Mouse (Mus musculus) ES-E14 (cell line): Measurements from ENCODE around the gene 1700007K13Rik. TPM values are rescaled to one million over a fixed set of nuclear protein-coding genes. Genes with fewer than 3 reads are reported as not detected.

Experiments
- DNase-seq: peaks from one replicate; pipeline ENCODE4 v3.0.0-alpha.2; 2013; ENCODE audit warnings: low read depth, low spot score
- H3K27ac ChIP-seq: 2 replicates; pipeline ENCODE4 v1.5.1; 2012; ENCODE audit warnings: low read depth, mild to moderate bottlenecking, low read length, moderate library complexity, mixed read lengths; ENCODE audit not compliant: poor library complexity, insufficient read depth, severe bottlenecking
- H3K36me3 ChIP-seq: 2 replicates; pipeline ENCODE4 v1.6.1; 2012; ENCODE audit warnings: mild to moderate bottlenecking, low read length, moderate library complexity, mixed read lengths; ENCODE audit not compliant: control insufficient read depth, poor library complexity, insufficient read depth, severe bottlenecking
- H3K4me1 ChIP-seq, 2 experiments: fragments of 150-350 bp in 1 of 2; sonication (generic) in 1 of 2; 2 replicates each; pipeline ENCODE4 v1.6.1; 2012; ENCODE audit warnings: low read length in 2 of 2, mild to moderate bottlenecking in 1 of 2, mixed read lengths in 1 of 2; ENCODE audit not compliant: control insufficient read depth in 2 of 2, insufficient read depth in 2 of 2, poor library complexity in 1 of 2
- H3K4me3 ChIP-seq, 2 experiments: fragments of 150-350 bp in 1 of 2; sonication (generic) in 1 of 2; 2 replicates each; pipeline ENCODE4 v1.5.1; 2012; ENCODE audit warnings: low read length in 2 of 2, low read depth in 1 of 2, mild to moderate bottlenecking in 1 of 2, mixed read lengths in 1 of 2; ENCODE audit not compliant: insufficient read depth in 1 of 2, poor library complexity in 1 of 2, severe bottlenecking in 1 of 2
- H3K9ac ChIP-seq: 2 replicates; pipeline ENCODE4 v1.6.1; 2012; ENCODE audit warnings: low read depth, mild to moderate bottlenecking, low read length, mixed read lengths; ENCODE audit not compliant: poor library complexity, insufficient read depth, severe bottlenecking
- H3K9me3 ChIP-seq: fragments of 150-350 bp; sonication (generic); 2 replicates; pipeline ENCODE4 v1.6.1; 2012; ENCODE audit warnings: low read depth, mild to moderate bottlenecking, low read length; ENCODE audit not compliant: control insufficient read depth, insufficient read depth
- CHD2 ChIP-seq: IDR thresholded peaks from 2 replicates; pipeline ENCODE4 v1.6.1; 2014; ENCODE audit warnings: mild to moderate bottlenecking, low read depth, low read length, inconsistent platforms
- HCFC1 ChIP-seq: IDR thresholded peaks from 2 replicates; pipeline ENCODE4 v1.6.1; 2012; ENCODE audit warnings: low read length, inconsistent platforms, borderline replicate concordance; ENCODE audit not compliant: insufficient read depth
- MAFK ChIP-seq: IDR thresholded peaks from 2 replicates; pipeline ENCODE4 v1.6.1; 2014; ENCODE audit warnings: mild to moderate bottlenecking, low read depth, low read length, inconsistent platforms; ENCODE audit not compliant: insufficient read depth
- ZC3H11A ChIP-seq: IDR thresholded peaks from 2 replicates; pipeline ENCODE4 v1.6.1; 2012; ENCODE audit warnings: low read depth, mild to moderate bottlenecking, inconsistent platforms, low read length, borderline replicate concordance
- ZNF384 ChIP-seq: IDR thresholded peaks from 2 replicates; pipeline ENCODE4 v1.6.1; 2012; ENCODE audit warnings: low read depth, low read length, inconsistent platforms
- in situ Hi-C, 2 experiments: fragments of 600-800 bp; cut with MboI; formaldehyde crosslinking; loops; one replicate each; pipeline ENCODE4 v1.15.1; 2025; ENCODE audit warnings: low sequenced_read_pairs in 2 of 2, inconsistent platforms in 1 of 2; ENCODE audit not compliant: unreplicated experiment in 2 of 2
- total RNA-seq: library from RNA; depleted of rRNA; stranded (reverse); fragments of 300-350 nt; gene quantifications from 2 replicates; pipeline ENCODE4 v1.2.3, GENCODE M21; 2012

The 1700007K13Rik gene
- total RNA-seq, 1 experiment = 12.9 TPM

DNA sequence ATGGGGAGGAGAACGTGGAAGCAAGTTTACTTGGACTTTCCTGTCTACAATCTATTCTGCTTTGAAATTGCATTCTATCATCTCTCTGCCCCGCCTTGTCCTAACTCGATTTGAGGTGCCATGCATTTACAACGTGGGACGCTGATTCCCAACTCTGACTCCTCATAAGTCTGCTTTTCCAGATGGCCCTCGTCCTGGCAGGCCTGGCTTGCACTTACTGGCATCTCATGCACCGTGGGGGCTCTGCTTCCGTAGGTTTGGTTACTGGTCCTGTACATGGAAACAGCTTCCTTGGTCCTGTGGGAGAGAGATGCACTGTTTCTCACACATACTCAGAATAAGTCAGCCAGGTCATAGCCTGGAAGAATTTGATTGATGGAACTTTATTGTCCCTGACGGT is 1.2 kb downstream of the 1700007K13Rik start:
- peaks cover 13% of the 10 kb centered on the region for H3K36me3 ChIP-seq
- H3K4me1 ChIP-seq = peaks cover 4 to 15% of the 10 kb centered on the region in 2 experiments; a peak in 3 of 4 replicates
- no peak for DNase-seq
- in situ Hi-C loops = no loop called here
- no peak for TF ChIP-seq HCFC1
- H3K27ac ChIP-seq = no peak overlapping the region
- H3K9me3 ChIP-seq = no peaks in the 10 kb centered on the region
- H3K9ac ChIP-seq = no peak overlapping the region
- H3K4me3 ChIP-seq = no peak overlapping the region

- H3K4me3 ChIP-seq = no peak overlapping the region; a peak in 1 of 4 replicates
- no peak overlapping the region for H3K9ac ChIP-seq
- no peak for TF ChIP-seq CHD2
- peak; percentile 41; the same call in 1 of the 2 replicates for TF ChIP-seq MAFK
- peak; percentile 100 for TF ChIP-seq ZNF384
- 0 out of 2 replicates have a peak, but pooled peaks have one; percentile 20 for TF ChIP-seq HCFC1
- peak; percentile 35; the same call in 1 of the 2 replicates for TF ChIP-seq ZC3H11A
Observed at GRCm38 (mm10) chr2:28463919-28464318, 2.2 kb downstream of the 1700007K13Rik start.

GRCm38 (mm10) chr2:28456616-28457015 is 9.5 kb downstream of the 1700007K13Rik start:
- no peak for TF ChIP-seq MAFK
- no peak for TF ChIP-seq ZC3H11A
- no peak for TF ChIP-seq CHD2
- TF ChIP-seq HCFC1 = no peak
- TF ChIP-seq ZNF384 = no peak
- H3K9ac ChIP-seq = no peak overlapping the region
- H3K9me3 ChIP-seq = no peaks in the 10 kb centered on the region
- H3K4me3 ChIP-seq = no peak overlapping the region
- H3K36me3 ChIP-seq = peaks cover under 1% of the 10 kb centered on the region; the same call in 1 of the 2 replicates
- DNase-seq = no peak
- H3K4me1 ChIP-seq = peaks cover 0 to 4% of the 10 kb centered on the region in 2 experiments; a peak in 1 of 4 replicates
- in situ Hi-C loops = no loop called here
- H3K27ac ChIP-seq = no peak overlapping the region

More at GRCm38 (mm10) chr2:28463919-28464318, 2.2 kb downstream of the 1700007K13Rik start:
- Histone ChIP-seq H3K27ac (no peak overlapping the region), H3K4me1 (peaks cover 4 to 10% of the 10 kb centered on the region in 2 experiments; a peak in 3 of 4 replicates), H3K36me3 (peaks cover 4% of the 10 kb centered on the region; the same call in 1 of the 2 replicates), H3K9me3 (no peaks in the 10 kb centered on the region)
- in situ Hi-C loops = no loop called here
- peak; percentile 84 for DNase-seq

DNA sequence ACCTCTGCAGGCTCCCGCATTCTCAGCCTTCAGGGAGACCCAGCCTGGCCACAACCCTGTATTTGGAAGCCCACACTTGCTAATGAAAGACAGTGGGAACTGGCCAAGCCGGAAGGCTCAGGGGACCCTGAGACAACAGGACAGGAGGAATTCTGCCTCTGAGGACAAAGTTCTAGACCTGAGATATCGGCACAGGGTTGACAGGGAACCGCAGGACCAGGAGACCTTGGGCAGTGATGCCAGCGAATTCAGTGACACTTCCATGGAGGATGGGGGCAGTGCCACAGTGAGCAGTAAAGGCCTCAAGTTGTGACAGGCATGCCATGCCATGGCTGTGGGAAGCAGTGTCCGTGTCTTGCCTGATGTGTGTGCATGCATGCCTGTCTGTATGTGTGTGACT is 12.6 kb downstream of the 1700007K13Rik start:
- no peaks in the 10 kb centered on the region for H3K9me3 ChIP-seq
- no peaks in the 10 kb centered on the region; the same call in 1 of the 2 replicates for H3K36me3 ChIP-seq
- no peak for DNase-seq
- H3K9ac ChIP-seq = no peak overlapping the region
- TF ChIP-seq CHD2 (no peak), HCFC1 (no peak)
- H3K27ac ChIP-seq = no peak overlapping the region
- peaks cover 0 to 4% of the 10 kb centered on the region in 2 experiments; a peak in 1 of 4 replicates for H3K4me1 ChIP-seq
- H3K4me3 ChIP-seq = no peak overlapping the region
- in situ Hi-C loops = no loop called here

DNA sequence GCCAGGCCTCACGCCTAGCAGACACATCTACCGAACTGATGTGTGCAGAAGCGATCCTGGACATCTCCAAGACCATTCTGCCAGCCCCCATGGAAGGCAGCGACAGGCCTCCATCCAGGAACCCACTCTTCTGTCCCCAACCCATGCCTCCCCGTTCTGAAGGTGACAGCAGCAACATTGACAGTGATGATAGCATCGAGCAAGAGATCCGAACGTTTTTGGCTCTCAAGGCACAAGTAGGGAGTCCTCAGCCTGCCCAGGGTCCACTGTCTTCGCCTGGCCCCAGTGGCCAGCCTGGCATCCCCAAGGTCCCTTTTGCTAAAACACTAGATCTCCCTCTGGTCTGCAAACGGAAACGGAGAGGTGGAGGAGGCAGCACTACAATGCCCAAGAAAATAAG is 14.5 kb downstream of the 1700007K13Rik start:
- Histone ChIP-seq H3K9me3 (no peaks in the 10 kb centered on the region), H3K9ac (no peak overlapping the region), H3K4me1 (peaks cover 0 to 4% of the 10 kb centered on the region in 2 experiments; a peak in 1 of 4 replicates), H3K36me3 (no peaks in the 10 kb centered on the region; the same call in 1 of the 2 replicates), H3K4me3 (no peak overlapping the region), H3K27ac (no peak overlapping the region)
- TF ChIP-seq MAFK (no peak), ZC3H11A (no peak), HCFC1 (no peak), ZNF384 (no peak), CHD2 (no peak)
- in situ Hi-C loops = no loop called here
- DNase-seq = no peak
